Mouse (Mus musculus): ENCODE data around the gene Vmo1. TPM values are rescaled to one million over a fixed set of nuclear protein-coding genes. Genes with fewer than 3 reads are reported as not detected.
"Not testable (repeated sequence)": the region's sequence is repeated elsewhere in the genome, so short reads cannot be mapped to it uniquely, and the experiment has no call there.

Vmo1 gene
- polyA plus RNA-seq, 1 experiment from 2014 or later: 0.40 TPM

GRCm38 (mm10) chr11:70539877-70540587 is 25.6 kb upstream of the Vmo1 start, which contains the start of gene Pld2:
Gene Pld2 (plus strand): TSS chr11:70540064.
- Histone ChIP-seq H3K4me3 (replicated peaks) (peak within 1 kb of the TSS; percentile 72), H3K4me1 (peaks cover 12% of the 10 kb centered on the region; the same call in 1 of the 2 replicates), H3K27ac (peak within 1 kb of the TSS; percentile 60; the same call in 1 of the 2 replicates), H3K4me2 (peak within 1 kb of the TSS; percentile 94), H3K9me3 (replicated peaks) (no peaks in the 10 kb centered on the region), H3K36me3 (no peaks in the 10 kb centered on the region), H3K27me3 (peaks cover 3% of the 10 kb centered on the region; the same call in 1 of the 2 replicates), H3K9ac (peak within 1 kb of the TSS; percentile 70)
- ATAC-seq (replicated peaks; ENCODE audit: low FRiP score): peak; percentile 94
- under 1% methylated on average over 65 of the region's 65 CpGs for WGBS

GRCm38 (mm10) chr11:70539423-70539822 is 25.0 kb upstream of the Vmo1 start:
- Histone ChIP-seq H3K27ac (0 out of 2 replicates have a peak overlapping the region, but pooled peaks have one; percentile 39), H3K36me3 (no peaks in the 10 kb centered on the region), H3K9ac (peak overlapping the region; percentile 70), H3K4me2 (peak overlapping the region; percentile 94), H3K9me3 (replicated peaks) (no peaks in the 10 kb centered on the region), H3K4me3 (replicated peaks) (peak overlapping the region; percentile 72), H3K27me3 (peaks cover 3% of the 10 kb centered on the region; the same call in 1 of the 2 replicates), H3K4me1 (peaks cover 12% of the 10 kb centered on the region; the same call in 1 of the 2 replicates)
- no peak for ATAC-seq (replicated peaks; ENCODE audit: low FRiP score)
- WGBS: 15% methylated on average over 9 of the region's 9 CpGs

- no peak within 1 kb of the TSS for H3K4me3 ChIP-seq (replicated peaks)
- no peaks in the 10 kb centered on the region for H3K27me3 ChIP-seq
- H3K9me3 ChIP-seq (replicated peaks): no peaks in the 10 kb centered on the region
- no peak within 1 kb of the TSS for H3K27ac ChIP-seq
- H3K4me1 ChIP-seq: no peaks in the 10 kb centered on the region
- no peak within 1 kb of the TSS for H3K9ac ChIP-seq
- peaks cover 18% of the 10 kb centered on the region for H3K36me3 ChIP-seq
- ATAC-seq (replicated peaks; ENCODE audit: low FRiP score): no peak
- WGBS: 82% methylated on average over 6 of the region's 6 CpGs
- H3K4me2 ChIP-seq: no peak within 1 kb of the TSS
Observed at GRCm38 (mm10) chr11:70532839-70533238, 18.4 kb upstream of the Vmo1 start, which contains the start of gene Gm40193. Gene Gm40193 (minus strand): TSS chr11:70532939.

GRCm38 (mm10) chr11:70531065-70531464 is 16.6 kb upstream of the Vmo1 start:
- WGBS: 80% methylated on average over 2 of the region's 2 CpGs

GRCm38 (mm10) chr11:70528610-70529009 is 14.2 kb upstream of the Vmo1 start:
- 85% methylated on average over 7 of the region's 7 CpGs for WGBS
- no peak for ATAC-seq (replicated peaks; ENCODE audit: low FRiP score)
- no peak overlapping the region for H3K4me2 ChIP-seq
- no peak overlapping the region for H3K9ac ChIP-seq
- no peaks in the 10 kb centered on the region for H3K27me3 ChIP-seq
- H3K27ac ChIP-seq: no peak overlapping the region
- no peak overlapping the region for H3K4me3 ChIP-seq (replicated peaks)
- H3K9me3 ChIP-seq (replicated peaks): no peaks in the 10 kb centered on the region
- H3K4me1 ChIP-seq: peaks cover 9% of the 10 kb centered on the region
- peaks cover 37% of the 10 kb centered on the region for H3K36me3 ChIP-seq

More at GRCm38 (mm10) chr11:70531065-70531464, 16.6 kb upstream of the Vmo1 start:
- not testable (repeated sequence) for ATAC-seq (replicated peaks; ENCODE audit: low FRiP score); H3K9ac ChIP-seq; H3K27ac ChIP-seq; H3K9me3 ChIP-seq (replicated peaks); H3K4me1 ChIP-seq; H3K4me2 ChIP-seq; H3K27me3 ChIP-seq; H3K4me3 ChIP-seq (replicated peaks)
- H3K36me3 ChIP-seq: peaks cover 35% of the 10 kb centered on the region

GRCm38 (mm10) chr11:70526211-70526610 is 11.8 kb upstream of the Vmo1 start:
- peak overlapping the region; percentile 65; the same call in 1 of the 2 replicates for H3K9ac ChIP-seq
- H3K27ac ChIP-seq: no peak overlapping the region
- H3K36me3 ChIP-seq: peaks cover 37% of the 10 kb centered on the region
- ATAC-seq (replicated peaks; ENCODE audit: low FRiP score): no peak
- peak overlapping the region; percentile 73 for H3K4me3 ChIP-seq (replicated peaks)
- no peaks in the 10 kb centered on the region for H3K27me3 ChIP-seq
- peak overlapping the region; percentile 78 for H3K4me2 ChIP-seq
- WGBS: 84% methylated on average over 12 of the region's 12 CpGs
- peaks cover 9% of the 10 kb centered on the region for H3K4me1 ChIP-seq
- no peaks in the 10 kb centered on the region for H3K9me3 ChIP-seq (replicated peaks)

GRCm38 (mm10) chr11:70525726-70526125 is 11.3 kb upstream of the Vmo1 start:
- Histone ChIP-seq H3K27me3 (no peaks in the 10 kb centered on the region), H3K4me1 (peaks cover 10% of the 10 kb centered on the region), H3K9me3 (replicated peaks) (no peaks in the 10 kb centered on the region), H3K4me3 (replicated peaks) (peak overlapping the region; percentile 73), H3K9ac (peak overlapping the region; percentile 65), H3K36me3 (peaks cover 37% of the 10 kb centered on the region), H3K27ac (no peak overlapping the region), H3K4me2 (peak overlapping the region; percentile 78)
- 2% methylated on average over 12 of the region's 12 CpGs for WGBS
- peak; percentile 58 for ATAC-seq (replicated peaks; ENCODE audit: low FRiP score)

GRCm38 (mm10) chr11:70525184-70525678 is 10.8 kb upstream of the Vmo1 start, which contains the start of gene Psmb6:
Gene Psmb6 (plus strand): TSS chr11:70525367.
- Histone ChIP-seq H3K4me1 (peaks cover 15% of the 10 kb centered on the region), H3K9ac (peak within 1 kb of the TSS; percentile 65), H3K27ac (0 out of 2 replicates have a peak within 1 kb of the TSS, but pooled peaks have one; percentile 49), H3K27me3 (no peaks in the 10 kb centered on the region), H3K36me3 (peaks cover 37% of the 10 kb centered on the region), H3K4me3 (replicated peaks) (peak within 1 kb of the TSS; percentile 73), H3K9me3 (replicated peaks) (no peaks in the 10 kb centered on the region), H3K4me2 (peak within 1 kb of the TSS; percentile 78)
- peak; percentile 92 for ATAC-seq (replicated peaks; ENCODE audit: low FRiP score)
- under 1% methylated on average over 25 of the region's 26 CpGs for WGBS

GRCm38 (mm10) chr11:70524782-70525181 is 10.4 kb upstream of the Vmo1 start:
- Histone ChIP-seq H3K27me3 (no peaks in the 10 kb centered on the region), H3K27ac (no peak overlapping the region), H3K9me3 (replicated peaks) (no peaks in the 10 kb centered on the region), H3K36me3 (peaks cover 37% of the 10 kb centered on the region), H3K4me3 (replicated peaks) (peak overlapping the region; percentile 73), H3K9ac (peak overlapping the region; percentile 39; the same call in 1 of the 2 replicates), H3K4me1 (peaks cover 19% of the 10 kb centered on the region), H3K4me2 (peak overlapping the region; percentile 56)
- peak; percentile 14; the same call in 1 of the 2 replicates for ATAC-seq (replicated peaks; ENCODE audit: low FRiP score)
- 7% methylated on average over 8 of the region's 8 CpGs for WGBS

GRCm38 (mm10) chr11:70523306-70523989 is 9.0 kb upstream of the Vmo1 start:
- H3K9me3 ChIP-seq (replicated peaks); ATAC-seq (replicated peaks; ENCODE audit: low FRiP score); H3K9ac ChIP-seq; H3K4me3 ChIP-seq (replicated peaks); H3K4me2 ChIP-seq; H3K27ac ChIP-seq; H3K27me3 ChIP-seq: not testable (repeated sequence)
- Histone ChIP-seq H3K36me3 (peaks cover 25% of the 10 kb centered on the region), H3K4me1 (peaks cover 27% of the 10 kb centered on the region)
- WGBS: 86% methylated on average over 8 of the region's 8 CpGs

- Histone ChIP-seq H3K36me3 (no peaks in the 10 kb centered on the region), H3K4me2 (peak overlapping the region; percentile 65), H3K4me1 (peaks cover 18% of the 10 kb centered on the region), H3K27me3 (no peaks in the 10 kb centered on the region), H3K9ac (peak overlapping the region; percentile 54), H3K27ac (peak overlapping the region; percentile 82), H3K4me3 (replicated peaks) (peak overlapping the region; percentile 44), H3K9me3 (replicated peaks) (no peaks in the 10 kb centered on the region)
- 9% methylated on average over 41 of the region's 41 CpGs for WGBS
- ATAC-seq (replicated peaks; ENCODE audit: low FRiP score): peak; percentile 46
Observed at GRCm38 (mm10) chr11:70520178-70520769, 5.9 kb upstream of the Vmo1 start.
